Mouse (Mus musculus) adrenal gland, adult (tissue): ENCODE results near the gene Eid2.

Experiments
- DNase-seq, 2 experiments: peaks; one replicate each; pipeline ENCODE4 v3.0.0; 2022 to 2023; ENCODE audit warnings: low spot score in 1 of 2; ENCODE audit not compliant: inconsistent age in 2 of 2

Eid2 gene

DNA sequence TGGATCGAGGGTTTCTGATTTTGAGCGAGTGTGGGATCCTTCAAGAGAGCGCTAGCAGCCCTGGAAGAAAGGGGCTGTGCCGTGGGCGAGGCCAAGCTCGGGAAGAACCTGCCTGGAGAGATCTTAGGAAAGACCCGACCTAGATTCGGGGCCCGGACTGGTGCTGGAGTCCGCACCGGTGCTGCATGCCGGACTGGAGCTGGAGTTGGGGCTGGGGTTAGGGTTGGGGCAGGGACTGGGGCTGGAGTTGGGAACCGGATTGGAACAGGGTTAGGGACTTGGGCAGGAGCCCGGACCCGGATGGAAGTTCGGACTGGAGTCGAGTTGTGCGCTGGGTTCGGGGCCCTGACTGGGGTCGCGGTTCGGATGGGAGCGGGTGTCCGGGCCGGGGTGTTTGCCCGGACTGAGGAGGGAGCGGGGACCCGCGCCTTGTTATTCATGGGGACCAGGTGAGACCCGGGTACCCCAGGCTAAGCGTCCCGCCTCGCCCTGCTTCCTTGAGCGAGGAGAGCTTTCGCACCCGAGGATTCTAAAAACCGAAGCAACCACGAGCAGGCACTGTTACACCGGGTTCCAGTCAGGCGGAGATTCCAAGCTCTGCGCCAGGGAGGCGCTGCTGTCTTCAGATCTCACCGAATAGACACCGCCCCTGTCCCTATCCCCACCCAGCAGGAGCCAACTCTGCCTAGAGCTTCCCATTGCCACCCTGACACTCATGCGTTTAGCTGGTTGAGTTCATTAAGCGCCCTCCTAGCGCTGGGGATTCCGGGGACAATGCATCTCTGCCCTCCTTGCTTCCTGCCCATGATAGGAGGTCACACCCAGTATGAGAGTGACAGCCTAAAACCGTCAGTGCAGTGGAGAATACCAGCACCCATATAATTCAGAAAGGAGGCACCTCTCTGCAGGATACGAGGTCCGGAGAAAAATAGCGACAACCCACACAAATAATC is 23.2 kb downstream of the Eid2 start, which contains the start of gene Selenov:
Gene Selenov (minus strand): TSS at position 549 of the 953 bp plus-strand sequence.
- DNase-seq = peak; percentile 42 to 68

DNA sequence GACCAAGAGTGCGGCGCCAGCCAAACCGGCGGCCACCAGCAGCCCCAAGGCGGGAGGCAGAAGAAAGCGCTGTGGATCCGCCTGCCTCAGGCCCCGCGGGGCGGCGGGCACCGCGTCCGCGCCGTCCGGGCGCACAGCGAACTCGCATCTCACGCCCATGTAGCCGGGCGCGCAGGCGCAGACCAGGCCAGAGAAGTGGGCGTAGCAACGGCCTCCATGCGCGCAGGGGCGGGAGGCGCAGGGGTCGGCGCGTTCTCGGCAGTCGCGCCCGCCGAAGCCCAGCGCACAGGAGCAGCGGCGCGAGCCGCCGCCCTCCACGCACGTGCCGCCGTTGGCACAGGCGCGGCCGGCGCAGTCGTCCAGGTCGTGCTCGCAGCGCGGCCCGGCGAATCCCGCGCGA is 26.8 kb downstream of the Eid2 start:
- DNase-seq = peak; percentile 72 to 79

DNA sequence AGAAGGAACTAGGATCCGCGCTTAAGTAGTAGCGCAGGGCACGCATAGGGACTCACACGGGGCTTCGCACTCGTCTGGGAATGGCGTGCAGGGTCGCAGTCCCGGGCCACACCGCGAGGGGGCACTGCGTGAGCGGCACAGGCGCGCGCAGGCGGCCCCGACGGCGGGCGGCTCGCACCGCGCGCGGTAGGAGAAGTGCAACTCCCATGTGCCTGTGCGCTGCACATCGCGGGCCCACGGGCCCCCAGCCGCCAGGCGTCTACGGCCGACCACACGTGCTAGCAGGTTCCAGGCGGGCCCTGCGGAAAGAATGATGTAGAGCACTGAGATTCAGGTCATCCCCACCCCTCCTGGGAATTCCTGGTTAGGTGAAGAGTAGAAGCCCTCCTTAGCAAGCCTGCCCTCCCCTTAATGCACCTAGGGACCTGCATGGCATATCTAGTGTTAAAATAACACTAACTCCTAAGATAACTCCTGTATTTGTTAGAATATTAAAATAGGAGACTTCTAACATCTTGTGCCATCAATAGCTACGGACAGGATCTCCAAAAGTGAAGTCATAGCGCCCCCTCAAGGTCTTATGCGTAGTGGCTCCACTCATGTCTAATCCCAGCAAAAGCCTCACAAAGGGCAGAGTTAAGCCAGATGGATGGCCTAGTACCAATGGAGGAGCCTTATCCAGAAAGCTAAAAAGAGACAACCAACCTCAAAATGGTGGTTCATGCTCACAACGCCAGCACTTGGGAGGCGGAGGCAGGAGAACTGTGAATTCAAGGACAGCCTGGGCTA is 31.4 kb downstream of the Eid2 start:
- peak; percentile 44 to 78 for DNase-seq

DNA sequence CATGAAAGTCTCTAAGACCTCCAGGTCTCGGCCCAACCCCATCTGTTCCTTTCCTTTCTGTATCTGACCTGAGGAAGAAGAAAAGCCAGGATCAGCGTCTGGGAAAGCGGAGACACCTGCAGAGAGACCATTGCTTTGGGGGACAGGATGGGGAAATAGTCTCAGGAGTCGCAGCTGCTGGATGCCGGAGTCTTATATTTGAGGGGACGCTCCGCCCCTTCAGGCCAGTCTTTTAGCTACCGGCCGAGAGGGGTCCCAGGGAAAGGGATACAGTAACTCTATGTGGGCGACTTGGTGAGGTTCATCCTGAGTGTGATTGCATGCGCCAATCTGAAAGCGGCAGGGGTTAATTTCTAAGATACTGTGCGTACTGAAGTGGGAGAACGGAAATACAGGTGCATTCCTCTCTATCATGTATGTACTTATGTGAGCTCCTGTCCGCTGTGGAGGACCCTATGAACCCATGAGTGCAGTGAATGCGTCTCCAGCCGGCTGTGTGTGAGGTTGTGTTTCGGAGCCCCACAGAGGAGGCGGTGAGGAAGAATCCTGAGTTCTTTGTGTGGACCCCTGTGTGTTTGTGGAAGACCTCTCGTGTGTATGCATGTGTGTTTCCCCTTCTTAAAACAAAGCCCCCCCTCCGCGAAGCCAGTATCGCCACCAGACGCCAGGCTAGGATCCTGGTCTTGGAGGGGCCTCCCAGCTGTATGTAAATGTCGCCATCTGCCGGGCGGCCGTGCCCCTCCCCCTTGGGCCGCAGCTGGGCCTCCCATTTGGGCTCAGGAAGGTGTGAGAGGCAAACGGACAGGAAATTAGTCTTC is 34.1 kb downstream of the Eid2 start, which contains the start of gene Dll3:
Gene Dll3 (minus strand): TSS at position 623 of the 818 bp plus-strand sequence.
- peak; percentile 42 to 71 for DNase-seq

DNA sequence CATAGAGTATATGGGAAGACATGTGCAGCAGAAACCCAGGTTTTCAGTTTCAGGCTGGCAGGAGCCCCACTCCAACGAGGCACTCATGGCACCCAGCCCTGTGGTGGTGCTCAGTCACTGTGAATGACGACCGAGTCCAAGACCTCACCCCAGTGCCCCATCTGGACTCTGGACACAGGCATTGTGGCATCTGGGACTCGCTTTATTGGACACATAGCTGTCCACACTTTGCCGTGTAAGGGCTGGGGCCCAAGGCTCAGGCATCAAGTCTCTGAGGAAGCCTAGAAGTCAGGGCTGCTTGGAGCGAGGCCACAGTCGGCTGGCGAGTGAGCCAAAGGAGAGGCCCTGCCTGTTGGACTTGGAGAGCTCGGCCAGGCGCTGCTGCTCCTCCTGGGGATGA is 38.0 kb downstream of the Eid2 start:
- no peak for DNase-seq

DNA sequence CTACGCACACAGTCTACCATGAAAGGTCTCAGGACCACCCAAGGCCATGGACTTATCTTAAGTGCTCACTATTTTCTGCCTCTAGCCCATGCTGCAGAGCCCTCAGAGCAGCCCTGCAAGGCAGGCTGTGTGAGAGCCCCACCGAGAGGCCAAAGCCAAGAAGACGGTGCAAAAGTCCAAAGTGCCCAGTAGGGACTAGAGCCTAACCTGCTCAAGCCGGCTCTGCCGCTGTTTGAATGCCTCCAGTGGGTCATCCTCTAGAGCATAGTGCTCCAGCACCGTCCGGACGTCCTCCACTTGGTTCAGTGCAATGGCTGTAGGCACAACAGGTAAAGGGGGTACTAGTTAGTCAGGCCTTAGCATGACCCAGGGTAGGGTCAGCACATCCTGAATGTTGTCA is 38.5 kb downstream of the Eid2 start:
- no peak for DNase-seq

DNA sequence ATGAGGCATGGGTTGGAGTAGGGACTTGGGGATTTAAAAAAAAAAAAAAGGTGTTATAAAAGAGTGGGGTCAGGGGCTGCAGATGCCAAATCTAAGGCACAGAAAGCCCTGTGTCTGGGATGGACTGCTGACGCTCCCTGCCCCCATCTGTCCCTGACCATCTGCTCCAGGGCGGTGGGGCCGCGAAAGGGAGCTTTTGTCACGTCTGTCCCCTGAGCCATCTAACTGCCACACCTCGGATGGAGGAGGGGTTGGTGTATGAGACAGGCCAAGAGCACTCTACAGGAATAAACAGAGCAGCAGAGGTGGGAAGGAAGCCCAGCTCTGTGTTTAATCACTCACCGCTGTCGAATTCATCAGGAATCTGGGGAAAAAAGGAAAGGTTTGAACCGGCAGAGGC is 42.1 kb downstream of the Eid2 start:
- DNase-seq = no peak

DNA sequence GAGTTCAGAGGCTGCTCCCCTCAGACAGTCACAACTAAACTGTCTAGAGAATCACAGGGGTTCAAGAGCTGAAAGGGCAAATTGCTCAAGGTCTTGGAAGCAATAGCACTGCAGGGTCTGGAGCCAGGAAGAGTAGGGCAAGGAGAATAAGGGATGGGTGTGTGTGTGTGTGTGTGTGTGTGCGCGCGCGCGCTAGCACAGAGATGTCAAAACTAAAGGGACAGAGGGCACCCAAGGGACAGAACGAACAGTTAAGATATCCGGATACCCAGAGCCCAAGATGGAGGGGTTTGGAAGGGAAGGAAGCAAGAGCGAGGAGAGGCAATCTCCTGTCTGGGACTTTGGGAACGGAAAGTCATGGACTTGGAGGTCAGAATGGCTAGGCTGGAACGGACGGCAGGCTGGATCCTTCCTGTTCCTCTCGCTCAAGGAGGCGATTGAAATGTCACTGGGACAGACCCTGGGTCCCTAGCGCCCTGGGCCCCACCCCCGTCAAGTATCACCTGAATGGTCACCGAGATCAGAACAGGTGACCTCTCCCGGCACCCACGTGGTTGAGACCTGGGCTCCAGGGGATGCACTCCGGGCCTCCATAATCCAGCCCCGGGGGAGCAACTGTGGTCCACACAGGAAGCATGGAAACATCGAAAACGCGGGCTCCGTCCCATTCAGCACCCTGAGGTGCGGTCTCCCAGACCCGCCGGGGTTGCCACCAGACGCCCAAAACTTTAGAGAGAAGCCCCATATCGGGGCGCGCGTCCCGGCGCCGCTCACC is 43.7 kb downstream of the Eid2 start:
- DNase-seq = peak in 1 of 2 experiments; percentile 56

DNA sequence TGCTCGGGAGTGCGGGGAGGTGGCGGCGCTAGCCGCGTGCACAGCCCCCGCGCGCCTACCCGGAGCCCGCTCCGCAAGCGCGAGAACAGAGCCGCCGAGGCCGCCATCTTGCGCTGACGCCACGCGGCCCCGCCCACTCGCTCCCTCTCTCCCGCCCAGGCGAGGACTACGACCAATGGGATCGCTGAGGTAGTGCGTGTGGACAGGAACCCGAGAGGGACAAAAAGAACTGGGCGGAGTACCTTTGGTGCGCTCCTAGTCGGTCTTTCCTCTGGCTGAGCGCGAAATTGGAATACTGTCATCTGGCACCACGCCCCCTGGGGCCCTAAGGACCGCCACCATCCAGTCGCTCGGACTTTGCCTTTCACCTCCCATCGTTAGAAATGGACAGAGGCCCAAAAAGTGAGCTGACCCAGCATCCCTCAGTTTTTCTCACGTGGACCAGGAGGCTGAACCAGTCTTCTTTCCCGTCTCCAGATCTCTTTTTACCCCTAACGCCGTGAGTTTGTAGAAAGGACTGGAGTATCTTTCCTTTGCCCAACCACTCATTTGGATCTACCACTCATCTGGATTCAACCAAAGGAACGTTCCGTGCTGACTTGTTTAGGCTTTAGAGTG is 44.4 kb downstream of the Eid2 start, which contains the start of gene Timm50:
Gene Timm50 (minus strand): TSS at position 147 of the 618 bp plus-strand sequence.
- DNase-seq = peak; percentile 98 to 99

DNA sequence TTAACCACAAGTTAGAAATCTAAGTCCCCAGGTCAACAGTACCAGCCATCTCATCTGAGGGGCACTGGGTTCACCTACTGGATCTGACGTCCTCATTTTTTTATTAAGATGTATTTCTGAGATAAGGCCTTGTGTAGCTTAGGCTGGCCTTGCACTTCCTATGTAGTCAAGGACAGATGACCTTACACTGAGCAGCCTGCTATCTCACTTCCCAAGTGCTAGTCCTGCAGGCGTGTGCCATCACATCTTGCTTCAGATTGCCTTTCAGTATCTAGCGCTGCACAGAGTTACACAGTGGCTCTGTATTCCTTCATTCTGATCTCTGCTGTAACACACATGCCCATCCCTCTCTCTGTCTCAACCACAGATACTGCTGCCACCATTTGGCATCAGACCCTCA is 50.4 kb downstream of the Eid2 start:
- peak; percentile 63 to 77 for DNase-seq

DNA sequence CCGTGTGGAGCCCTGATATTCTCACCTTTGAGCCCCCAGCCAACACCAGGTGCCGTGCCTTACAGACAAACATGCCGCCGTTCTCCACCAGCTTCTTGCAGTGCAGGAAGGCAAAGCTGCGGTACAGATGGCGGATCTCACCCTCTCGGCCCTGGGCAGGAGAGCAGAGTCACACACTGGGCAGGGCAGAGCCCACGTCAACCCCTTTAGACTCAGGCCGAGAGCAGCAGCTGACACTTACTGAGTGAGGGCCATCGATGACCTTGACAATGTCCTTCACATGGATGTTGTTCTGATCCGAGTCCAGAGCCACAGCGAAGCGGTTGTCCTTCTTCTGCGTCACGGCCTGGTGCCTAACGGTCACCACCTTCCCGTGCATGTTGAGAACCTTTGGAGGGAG is 51.0 kb downstream of the Eid2 start:
- peak; percentile 85 to 87 for DNase-seq
